Mouse (Mus musculus) midbrain, embryonic 16.5 days (tissue): Measurements from ENCODE around the gene Tmprss11g. TPM values are rescaled to one million over a fixed set of nuclear protein-coding genes. Genes with fewer than 3 reads are reported as not detected.

Experiments used
- ATAC-seq: fragments of 200-750 bp; cut with Nextera tagmentation; 2 replicates; pipeline ENCODE4 v1.8.0; 2017; ENCODE audit warnings: moderate TSS enrichment
- H3K27ac ChIP-seq: fragments of 300-500 bp; sonication (generic); 2 replicates; pipeline ENCODE4 v1.5.1; 2014; ENCODE audit warnings: mild to moderate bottlenecking, low read length, mixed read lengths
- H3K27me3 ChIP-seq: fragments of 300-500 bp; sonication (generic); 2 replicates; pipeline ENCODE4 v1.6.1; 2014; ENCODE audit warnings: low read depth, low read length, mixed read lengths; ENCODE audit not compliant: control insufficient read depth, insufficient read depth
- H3K36me3 ChIP-seq: fragments of 300-500 bp; sonication (generic); 2 replicates; pipeline ENCODE4 v1.6.1; 2014; ENCODE audit warnings: mild to moderate bottlenecking, low read length, moderate library complexity, mixed read lengths; ENCODE audit not compliant: control insufficient read depth, insufficient read depth
- H3K4me1 ChIP-seq: fragments of 300-500 bp; sonication (generic); 2 replicates; pipeline ENCODE4 v1.6.1; 2014; ENCODE audit warnings: mild to moderate bottlenecking, low read length, mixed read lengths; ENCODE audit not compliant: control insufficient read depth, insufficient read depth
- H3K4me2 ChIP-seq: fragments of 300-500 bp; sonication (generic); 2 replicates; pipeline ENCODE4 v1.6.1; 2014; ENCODE audit warnings: mild to moderate bottlenecking, low read length, mixed read lengths
- H3K4me3 ChIP-seq: fragments of 300-500 bp; sonication (generic); 2 replicates; pipeline ENCODE4 v1.5.1; 2014; ENCODE audit warnings: low read depth, mild to moderate bottlenecking, low read length, moderate library complexity, mixed read lengths
- H3K9ac ChIP-seq: fragments of 300-500 bp; sonication (generic); 2 replicates; pipeline ENCODE4 v1.6.1; 2014; ENCODE audit warnings: low read depth, low read length, mixed read lengths
- H3K9me3 ChIP-seq: fragments of 300-500 bp; sonication (generic); replicated peaks from 2 replicates; pipeline ENCODE4 v1.6.1; 2014; ENCODE audit warnings: mild to moderate bottlenecking, low read length, mixed read lengths; ENCODE audit not compliant: control insufficient read depth, poor library complexity, severe bottlenecking
- WGBS: fragments of 180-500 bp; shearing (Covaris S2); extraction: QIAGEN DNeasy Blood & Tissue Kit; methylation state at CpG from one replicate; pipeline ENCODE4 v1.1.7; 2014; 5-methylcytosine and 5-hydroxymethylcytosine counted together
- polyA plus RNA-seq: library from polyadenylated mRNA; unstranded; fragments of >200 nt; fragmentation: Nextera tagmentation; extraction: Ambion mirVana; gene quantifications from 2 replicates; pipeline ENCODE4 v1.2.1, GENCODE M21; 2015

The Tmprss11g gene
- polyA plus RNA-seq, 1 experiment from 2014 or later = not detected

- WGBS = 71% methylated on average over 2 of the region's 2 CpGs
- Histone ChIP-seq H3K9ac (no peak overlapping the region), H3K27ac (no peak overlapping the region), H3K4me1 (no peaks in the 10 kb centered on the region), H3K4me2 (no peak overlapping the region), H3K27me3 (no peaks in the 10 kb centered on the region), H3K36me3 (no peaks in the 10 kb centered on the region), H3K9me3 (no peaks in the 10 kb centered on the region), H3K4me3 (no peak overlapping the region)
- no peak for ATAC-seq
Observed at GRCm38 (mm10) chr5:86439306-86439705, 79.1 kb downstream of the Tmprss11g start.

DNA sequence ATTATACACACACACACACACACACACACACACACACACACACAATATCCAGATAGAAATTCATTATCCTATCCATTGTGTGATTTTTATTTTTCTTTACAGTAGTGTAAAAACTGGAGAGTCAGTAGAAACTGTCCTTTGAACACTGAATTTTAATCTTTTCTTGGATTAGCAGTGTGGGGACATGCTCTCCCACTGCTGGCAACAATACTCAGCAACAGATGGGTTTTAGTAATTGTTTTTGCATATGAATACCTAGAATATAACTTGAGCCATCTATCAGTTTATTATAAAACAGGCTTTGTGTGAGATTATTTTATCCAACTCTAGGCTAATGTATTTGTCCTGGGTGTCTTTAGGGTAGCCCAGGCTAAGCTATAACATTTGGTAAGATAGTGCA, 79.9 kb downstream of the Tmprss11g start:
- Histone ChIP-seq H3K4me2 (no peak overlapping the region), H3K36me3 (no peaks in the 10 kb centered on the region), H3K4me3 (no peak overlapping the region), H3K4me1 (no peaks in the 10 kb centered on the region), H3K27me3 (no peaks in the 10 kb centered on the region), H3K9me3 (no peaks in the 10 kb centered on the region), H3K27ac (no peak overlapping the region), H3K9ac (no peak overlapping the region)
- ATAC-seq = no peak

Other genes with a start within 250 kb of the Tmprss11g start
- not detected in 2 replicates for gene Tmprss11c, start 229.3 kb downstream of the Tmprss11g start, polyA plus RNA-seq
- 0.08 and 0.10 TPM in 2 replicates for gene Tmprss11d, start 145.2 kb downstream of the Tmprss11g start, polyA plus RNA-seq
- gene Tmprss11a, start 49.6 kb downstream of the Tmprss11g start, polyA plus RNA-seq = not detected in 2 replicates
- gene Tmprss11f, start 113.8 kb upstream of the Tmprss11g start, polyA plus RNA-seq = not detected in 2 replicates
- not detected in 2 replicates for gene Tmprss11b, start 157.8 kb upstream of the Tmprss11g start, polyA plus RNA-seq
- gene Tmprss11e, start 227.2 kb upstream of the Tmprss11g start, polyA plus RNA-seq = not detected in 2 replicates